ENCODE assay signal across 1 mouse cellular context in the genomic region with DNA sequence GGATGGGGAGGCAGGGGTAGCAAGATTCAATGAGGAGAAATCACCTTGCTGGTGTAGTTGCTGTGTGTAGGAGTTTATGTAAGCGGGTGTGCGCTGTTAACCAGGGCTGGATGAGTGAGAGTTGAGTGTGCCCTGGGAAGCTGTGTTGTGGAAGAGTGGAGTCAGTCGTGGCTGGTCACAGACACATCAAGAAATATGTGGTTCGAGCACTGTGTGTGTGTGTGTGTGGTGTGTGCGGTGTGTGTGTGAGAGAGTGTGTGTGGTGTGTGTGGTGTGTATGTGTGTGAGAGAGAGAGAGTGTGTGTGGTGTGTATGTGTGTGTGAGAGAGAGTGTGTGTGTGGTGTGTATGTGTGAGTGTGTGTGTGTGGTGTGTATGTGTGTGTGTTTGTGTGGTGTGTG.
TF ChIP-seq lines count a peak whose summit lies in the region.

No protein-coding gene starts in this region.

TF ChIP-seq in MEL, 35 proteins besides CTCF, POLR2A, EP300 and RAD21:
- TF ChIP-seq TBP (IDR thresholded peaks at IDR 0.05; ENCODE audit: low read depth, low read length) (no peak), POLR2AphosphoS5 (IDR thresholded peaks at IDR 0.05; ENCODE audit: borderline replicate concordance, low read depth, low read length) (peak; percentile 62; the same call in 1 of the 2 replicates)
